Mouse (Mus musculus): ENCODE data around the gene Gna15. TPM values are rescaled to one million over a fixed set of nuclear protein-coding genes. Genes with fewer than 3 reads are reported as not detected.
A peak's percentile ranks its signal among the peaks of the same experiment; 100 is the strongest.

Gna15 gene
- polyA plus RNA-seq, 1 experiment from 2014 or later, result 1.4 TPM

GRCm38 (mm10) chr10:81472403-81473002 lies 51.5 kb downstream of the Gna15 start:
- DNase-seq (ENCODE audit: low spot score, missing footprints) (no peak), ATAC-seq (ENCODE audit: low FRiP score) (peak; percentile 69)
- WGBS, result 3% methylated on average over 17 of the region's 18 CpGs
- peak overlapping the region; percentile 67 for H3K4me2 ChIP-seq
- H3K27me3 ChIP-seq (ENCODE audit: control insufficient read depth, insufficient read depth, low read length), result peaks cover 23% of the 10 kb centered on the region
- peaks cover 26% of the 10 kb centered on the region for H3K4me1 ChIP-seq (ENCODE audit: control insufficient read depth, insufficient read depth, low read length)
- H3K4me3 ChIP-seq (ENCODE audit: low read depth, low read length), result peak overlapping the region; percentile 32
- peak overlapping the region; percentile 56 for H3K9ac ChIP-seq (ENCODE audit: low read length)
- H3K27ac ChIP-seq (ENCODE audit: low read depth, low read length), result no peak overlapping the region; the same call in 1 of the 2 replicates
- no peaks in the 10 kb centered on the region for H3K36me3 ChIP-seq (ENCODE audit: control insufficient read depth, insufficient read depth, low read length)
- H3K9me3 ChIP-seq (ENCODE audit: control insufficient read depth, low read length), result no peaks in the 10 kb centered on the region

GRCm38 (mm10) chr10:81470454-81470853 lies 53.6 kb downstream of the Gna15 start:
- H3K4me3 ChIP-seq (ENCODE audit: low read depth, low read length), result no peak overlapping the region
- no peak overlapping the region for H3K27ac ChIP-seq (ENCODE audit: low read depth, low read length)
- H3K36me3 ChIP-seq (ENCODE audit: control insufficient read depth, insufficient read depth, low read length), result no peaks in the 10 kb centered on the region
- H3K9me3 ChIP-seq (ENCODE audit: control insufficient read depth, low read length), result no peaks in the 10 kb centered on the region
- WGBS, result 59% methylated on average over 18 of the region's 18 CpGs
- peaks cover 12% of the 10 kb centered on the region for H3K27me3 ChIP-seq (ENCODE audit: control insufficient read depth, insufficient read depth, low read length)
- H3K4me1 ChIP-seq (ENCODE audit: control insufficient read depth, insufficient read depth, low read length), result peaks cover 24% of the 10 kb centered on the region
- no peak for ATAC-seq (ENCODE audit: low FRiP score)
- no peak for DNase-seq (ENCODE audit: low spot score, missing footprints)
- no peak overlapping the region for H3K9ac ChIP-seq (ENCODE audit: low read length)
- H3K4me2 ChIP-seq, result no peak overlapping the region

- no peak for ATAC-seq (ENCODE audit: low FRiP score)
- Histone ChIP-seq H3K4me1 (ENCODE audit: control insufficient read depth, insufficient read depth, low read length) (peaks cover 28% of the 10 kb centered on the region), H3K27ac (ENCODE audit: low read depth, low read length) (no peak overlapping the region), H3K4me2 (no peak overlapping the region), H3K9me3 (ENCODE audit: control insufficient read depth, low read length) (no peaks in the 10 kb centered on the region), H3K4me3 (ENCODE audit: low read depth, low read length) (no peak overlapping the region), H3K27me3 (ENCODE audit: control insufficient read depth, insufficient read depth, low read length) (peaks cover 13% of the 10 kb centered on the region), H3K9ac (ENCODE audit: low read length) (no peak overlapping the region), H3K36me3 (ENCODE audit: control insufficient read depth, insufficient read depth, low read length) (no peaks in the 10 kb centered on the region)
- no peak for DNase-seq (ENCODE audit: low spot score, missing footprints)
- WGBS, result 85% methylated on average over 5 of the region's 5 CpGs
Observed at GRCm38 (mm10) chr10:81469253-81469652, 54.8 kb downstream of the Gna15 start.

GRCm38 (mm10) chr10:81467670-81468235 lies 56.3 kb downstream of the Gna15 start:
- peaks cover 21% of the 10 kb centered on the region for H3K27me3 ChIP-seq (ENCODE audit: control insufficient read depth, insufficient read depth, low read length)
- no peaks in the 10 kb centered on the region for H3K9me3 ChIP-seq (ENCODE audit: control insufficient read depth, low read length)
- H3K9ac ChIP-seq (ENCODE audit: low read length), result no peak overlapping the region
- 82% methylated on average over 16 of the region's 16 CpGs for WGBS
- H3K4me3 ChIP-seq (ENCODE audit: low read depth, low read length), result no peak overlapping the region
- DNase-seq (ENCODE audit: low spot score, missing footprints) (no peak), ATAC-seq (ENCODE audit: low FRiP score) (no peak)
- H3K4me2 ChIP-seq, result no peak overlapping the region
- peaks cover 21% of the 10 kb centered on the region for H3K4me1 ChIP-seq (ENCODE audit: control insufficient read depth, insufficient read depth, low read length)
- H3K27ac ChIP-seq (ENCODE audit: low read depth, low read length), result no peak overlapping the region
- H3K36me3 ChIP-seq (ENCODE audit: control insufficient read depth, insufficient read depth, low read length), result no peaks in the 10 kb centered on the region

- Histone ChIP-seq H3K9me3 (ENCODE audit: control insufficient read depth, low read length) (no peaks in the 10 kb centered on the region), H3K9ac (ENCODE audit: low read length) (no peak overlapping the region), H3K4me3 (ENCODE audit: low read depth, low read length) (no peak overlapping the region), H3K27ac (ENCODE audit: low read depth, low read length) (no peak overlapping the region), H3K36me3 (ENCODE audit: control insufficient read depth, insufficient read depth, low read length) (no peaks in the 10 kb centered on the region), H3K27me3 (ENCODE audit: control insufficient read depth, insufficient read depth, low read length) (peaks cover 30% of the 10 kb centered on the region), H3K4me2 (no peak overlapping the region), H3K4me1 (ENCODE audit: control insufficient read depth, insufficient read depth, low read length) (peaks cover 12% of the 10 kb centered on the region)
- 71% methylated on average over 14 of the region's 14 CpGs for WGBS
- no peak for ATAC-seq (ENCODE audit: low FRiP score)
- no peak for DNase-seq (ENCODE audit: low spot score, missing footprints)
Observed at GRCm38 (mm10) chr10:81466881-81467280, 57.1 kb downstream of the Gna15 start.

GRCm38 (mm10) chr10:81466066-81466465 lies 58.0 kb downstream of the Gna15 start:
- ATAC-seq (ENCODE audit: low FRiP score) (no peak), DNase-seq (ENCODE audit: low spot score, missing footprints) (peak; percentile 75)
- Histone ChIP-seq H3K4me2 (no peak overlapping the region), H3K27ac (ENCODE audit: low read depth, low read length) (no peak overlapping the region), H3K4me3 (ENCODE audit: low read depth, low read length) (no peak overlapping the region), H3K36me3 (ENCODE audit: control insufficient read depth, insufficient read depth, low read length) (no peaks in the 10 kb centered on the region), H3K9ac (ENCODE audit: low read length) (no peak overlapping the region), H3K4me1 (ENCODE audit: control insufficient read depth, insufficient read depth, low read length) (peaks cover 10% of the 10 kb centered on the region), H3K27me3 (ENCODE audit: control insufficient read depth, insufficient read depth, low read length) (peaks cover 38% of the 10 kb centered on the region), H3K9me3 (ENCODE audit: control insufficient read depth, low read length) (no peaks in the 10 kb centered on the region)
- WGBS, result 71% methylated on average over 2 of the region's 2 CpGs

GRCm38 (mm10) chr10:81465265-81465645 lies 58.8 kb downstream of the Gna15 start:
- WGBS, result 2% methylated on average over 5 of the region's 5 CpGs

GRCm38 (mm10) chr10:81464405-81465264 lies 59.4 kb downstream of the Gna15 start:
- H3K9ac ChIP-seq (ENCODE audit: low read length), result peak overlapping the region; percentile 59
- 4% methylated on average over 33 of the region's 33 CpGs for WGBS
- peaks cover 50% of the 10 kb centered on the region for H3K27me3 ChIP-seq (ENCODE audit: control insufficient read depth, insufficient read depth, low read length)
- H3K9me3 ChIP-seq (ENCODE audit: control insufficient read depth, low read length), result no peaks in the 10 kb centered on the region
- ATAC-seq (ENCODE audit: low FRiP score) (peak; percentile 90), DNase-seq (ENCODE audit: low spot score, missing footprints) (peak; percentile 97)
- no peaks in the 10 kb centered on the region for H3K36me3 ChIP-seq (ENCODE audit: control insufficient read depth, insufficient read depth, low read length)
- H3K4me1 ChIP-seq (ENCODE audit: control insufficient read depth, insufficient read depth, low read length), result peaks cover 8% of the 10 kb centered on the region
- peak overlapping the region; percentile 33 for H3K4me3 ChIP-seq (ENCODE audit: low read depth, low read length)
- H3K27ac ChIP-seq (ENCODE audit: low read depth, low read length), result no peak overlapping the region
- H3K4me2 ChIP-seq, result peak overlapping the region; percentile 64

More at GRCm38 (mm10) chr10:81465265-81465645, 58.8 kb downstream of the Gna15 start:
- Histone ChIP-seq H3K27me3 (ENCODE audit: control insufficient read depth, insufficient read depth, low read length) (peaks cover 46% of the 10 kb centered on the region), H3K27ac (ENCODE audit: low read depth, low read length) (no peak overlapping the region), H3K4me2 (no peak overlapping the region; the same call in 1 of the 2 replicates), H3K36me3 (ENCODE audit: control insufficient read depth, insufficient read depth, low read length) (no peaks in the 10 kb centered on the region), H3K9me3 (ENCODE audit: control insufficient read depth, low read length) (no peaks in the 10 kb centered on the region), H3K9ac (ENCODE audit: low read length) (no peak overlapping the region), H3K4me3 (ENCODE audit: low read depth, low read length) (no peak overlapping the region), H3K4me1 (ENCODE audit: control insufficient read depth, insufficient read depth, low read length) (peaks cover 8% of the 10 kb centered on the region)
- DNase-seq (ENCODE audit: low spot score, missing footprints) (peak; percentile 81), ATAC-seq (ENCODE audit: low FRiP score) (0 out of 2 replicates have a peak, but pooled peaks have one; percentile 22)

GRCm38 (mm10) chr10:81463531-81463930 lies 60.5 kb downstream of the Gna15 start:
- Histone ChIP-seq H3K27ac (ENCODE audit: low read depth, low read length) (no peak overlapping the region), H3K4me1 (ENCODE audit: control insufficient read depth, insufficient read depth, low read length) (peaks cover 8% of the 10 kb centered on the region), H3K4me2 (peak overlapping the region; percentile 64; the same call in 1 of the 2 replicates), H3K4me3 (ENCODE audit: low read depth, low read length) (no peak overlapping the region), H3K9ac (ENCODE audit: low read length) (no peak overlapping the region), H3K27me3 (ENCODE audit: control insufficient read depth, insufficient read depth, low read length) (peaks cover 55% of the 10 kb centered on the region), H3K36me3 (ENCODE audit: control insufficient read depth, insufficient read depth, low read length) (no peaks in the 10 kb centered on the region), H3K9me3 (ENCODE audit: control insufficient read depth, low read length) (no peaks in the 10 kb centered on the region)
- ATAC-seq (ENCODE audit: low FRiP score) (no peak), DNase-seq (ENCODE audit: low spot score, missing footprints) (peak; percentile 85)
- WGBS, result 76% methylated on average over 4 of the region's 4 CpGs
